Mouse (Mus musculus) myocyte (in vitro differentiated cells): ENCODE measurements around the gene Pabpc6. TPM values are rescaled to one million over a fixed set of nuclear protein-coding genes. Genes with fewer than 3 reads are reported as not detected.

ENCODE experiments used
- H3K27me3 ChIP-seq: one replicate; pipeline ENCODE4 v1.6.1; 2011; ENCODE audit not compliant: control insufficient read depth, insufficient read depth, insufficient read length
- H3K36me3 ChIP-seq: one replicate; pipeline ENCODE4 v1.6.1; 2011; ENCODE audit not compliant: control insufficient read depth, insufficient read depth
- H3K4me2 ChIP-seq: one replicate; pipeline ENCODE4 v1.6.1; 2011; ENCODE audit warnings: low read depth, control low read depth
- H3K4me3 ChIP-seq: one replicate; pipeline ENCODE4 v1.5.1; 2011; ENCODE audit warnings: mild to moderate bottlenecking, control low read depth, moderate library complexity
- H3K79me2 ChIP-seq: one replicate; pipeline ENCODE4 v1.6.1; 2011; ENCODE audit not compliant: control insufficient read depth, insufficient read depth
- H3ac ChIP-seq: one replicate; pipeline ENCODE4 v1.6.1; 2011; ENCODE audit not compliant: control insufficient read depth, insufficient read length
- E2F4 ChIP-seq: IDR thresholded peaks from one replicate; pipeline ENCODE4 v1.6.1; 2011; ENCODE audit warnings: mild to moderate bottlenecking, control low read depth, moderate library complexity; ENCODE audit not compliant: insufficient read depth
- MAX ChIP-seq: IDR thresholded peaks from one replicate; pipeline ENCODE4 v1.6.1; 2011; ENCODE audit warnings: low read depth, mild to moderate bottlenecking, control low read depth
- MYOD1 ChIP-seq, 3 experiments: IDR thresholded peaks; one replicate each; pipeline ENCODE4 v1.6.1; 2011; ENCODE audit warnings: control low read depth in 2 of 3, low read depth in 2 of 3, mild to moderate bottlenecking in 2 of 3, moderate library complexity in 1 of 3; ENCODE audit not compliant: insufficient read length in 2 of 3, control insufficient read depth in 1 of 3
- MYOG ChIP-seq, 3 experiments: IDR thresholded peaks; one replicate each; pipeline ENCODE4 v1.6.1; 2011; ENCODE audit warnings: control low read depth in 2 of 3, low read depth in 2 of 3, mild to moderate bottlenecking in 2 of 3; ENCODE audit not compliant: insufficient read length in 2 of 3, control insufficient read depth in 1 of 3, insufficient read depth in 1 of 3
- POLR2A ChIP-seq: IDR thresholded peaks from one replicate; pipeline ENCODE4 v1.6.1; 2011; ENCODE audit warnings: low read depth, mild to moderate bottlenecking, control low read depth, moderate library complexity; ENCODE audit not compliant: insufficient read length
- POLR2AphosphoS2 ChIP-seq: IDR thresholded peaks from one replicate; pipeline ENCODE4 v1.6.1; 2011; ENCODE audit warnings: low read depth, control low read depth; ENCODE audit not compliant: insufficient read length
- REST ChIP-seq: IDR thresholded peaks from one replicate; pipeline ENCODE4 v1.6.1; 2011; ENCODE audit warnings: mild to moderate bottlenecking, control low read depth, moderate library complexity; ENCODE audit not compliant: insufficient read depth, insufficient read length
- SRF ChIP-seq: IDR thresholded peaks from one replicate; pipeline ENCODE4 v1.6.1; 2011; ENCODE audit warnings: low read depth; ENCODE audit not compliant: control insufficient read depth, insufficient read length
- TCF12 ChIP-seq: IDR thresholded peaks from one replicate; pipeline ENCODE4 v1.6.1; 2011; ENCODE audit warnings: mild to moderate bottlenecking, control low read depth; ENCODE audit not compliant: poor library complexity, insufficient read depth, severe bottlenecking
- TCF3 ChIP-seq: IDR thresholded peaks from one replicate; pipeline ENCODE4 v1.6.1; 2011; ENCODE audit warnings: low read depth, control low read depth; ENCODE audit not compliant: insufficient read length
- USF1 ChIP-seq: IDR thresholded peaks from one replicate; pipeline ENCODE4 v1.6.1; 2011; ENCODE audit warnings: low read depth, mild to moderate bottlenecking, control low read depth, moderate library complexity
- polyA plus RNA-seq: library from polyadenylated mRNA; unstranded; fragments of >200 nt; fragmentation: generic; extraction: Trizol; gene quantifications from one replicate; pipeline ENCODE4 v1.2.1, GENCODE M21; 2012; ENCODE audit warnings: missing spikeins

Pabpc6 gene
- polyA plus RNA-seq, 1 experiment = not detected

- no peak overlapping the region for H3K4me3 ChIP-seq
- no peaks in the 10 kb centered on the region for H3K27me3 ChIP-seq
- no peak overlapping the region for H3ac ChIP-seq
- H3K79me2 ChIP-seq = no peaks in the 10 kb centered on the region
- no peak for TF ChIP-seq TCF3
- peak in 2 of 3 experiments; percentile 11 to 74 for TF ChIP-seq MYOD1 (IDR thresholded peaks at IDR 0.05; ENCODE audit: control insufficient read depth in 1 of 3, insufficient read length in 2 of 3, low read depth in 2 of 3)
- no peak for TF ChIP-seq MAX
- no peak for TF ChIP-seq POLR2AphosphoS2
- TF ChIP-seq USF1 = no peak
- peak in 1 of 3 experiments; percentile 3 for TF ChIP-seq MYOG (IDR thresholded peaks at IDR 0.05; ENCODE audit: control insufficient read depth in 1 of 3, insufficient read depth in 1 of 3, insufficient read length in 2 of 3, low read depth in 2 of 3)
- peak overlapping the region; percentile 26 for H3K4me2 ChIP-seq
- no peaks in the 10 kb centered on the region for H3K36me3 ChIP-seq
These were observed 36.8 kb downstream of the Pabpc6 start for GRCm38 (mm10) chr17:9632579-9633252.

- Histone ChIP-seq H3ac (no peak overlapping the region), H3K27me3 (no peaks in the 10 kb centered on the region)
- no peak for TF ChIP-seq POLR2A
- no peak for TF ChIP-seq MYOD1 (IDR thresholded peaks at IDR 0.05; ENCODE audit: control insufficient read depth in 1 of 3, insufficient read length in 2 of 3, low read depth in 2 of 3)
- TF ChIP-seq E2F4 = no peak
- no peak for TF ChIP-seq REST
- TF ChIP-seq TCF3 = no peak
- TF ChIP-seq SRF = no peak
- TF ChIP-seq MAX = no peak
- no peak for TF ChIP-seq MYOG (IDR thresholded peaks at IDR 0.05; ENCODE audit: control insufficient read depth in 1 of 3, insufficient read depth in 1 of 3, insufficient read length in 2 of 3, low read depth in 2 of 3)
- TF ChIP-seq TCF12 = no peak
These were observed 37.4 kb downstream of the Pabpc6 start for GRCm38 (mm10) chr17:9632140-9632539.

GRCm38 (mm10) chr17:9631081-9631480 lies 38.4 kb downstream of the Pabpc6 start:
- no peak for TF ChIP-seq TCF3
- Histone ChIP-seq H3K4me2 (no peak overlapping the region), H3K27me3 (no peaks in the 10 kb centered on the region)

More at GRCm38 (mm10) chr17:9632140-9632539, 37.4 kb downstream of the Pabpc6 start:
- no peak overlapping the region for H3K4me3 ChIP-seq
- H3K79me2 ChIP-seq = no peaks in the 10 kb centered on the region
- H3K36me3 ChIP-seq = no peaks in the 10 kb centered on the region
- no peak overlapping the region for H3K4me2 ChIP-seq

DNA sequence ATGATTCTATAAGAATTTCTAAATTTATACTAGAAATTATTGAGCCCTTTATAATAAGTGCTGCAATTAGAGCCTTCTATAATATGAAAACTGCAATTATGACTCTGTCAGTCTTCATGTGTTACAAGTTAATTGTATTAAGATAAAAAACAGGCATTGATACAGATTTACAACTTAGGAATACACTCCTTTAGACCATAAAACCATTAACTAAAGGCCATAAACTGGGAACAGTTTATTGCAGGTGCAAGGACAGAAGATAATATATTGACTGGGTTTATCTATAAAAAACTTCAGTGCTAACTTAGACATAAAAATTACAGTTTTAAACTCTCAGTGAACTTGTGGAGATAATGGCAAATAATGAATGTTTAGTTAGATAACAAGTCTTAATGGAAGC lies 42.5 kb downstream of the Pabpc6 start:
- H3K4me3 ChIP-seq = no peak overlapping the region
- no peaks in the 10 kb centered on the region for H3K27me3 ChIP-seq
- no peak overlapping the region for H3K4me2 ChIP-seq
- H3K79me2 ChIP-seq = no peaks in the 10 kb centered on the region
- TF ChIP-seq SRF (no peak), TCF3 (no peak), REST (no peak), MAX (no peak), POLR2AphosphoS2 (no peak), POLR2A (no peak)
- no peaks in the 10 kb centered on the region for H3K36me3 ChIP-seq
- H3ac ChIP-seq = no peak overlapping the region

More at GRCm38 (mm10) chr17:9631081-9631480, 38.4 kb downstream of the Pabpc6 start:
- no peaks in the 10 kb centered on the region for H3K36me3 ChIP-seq
- no peaks in the 10 kb centered on the region for H3K79me2 ChIP-seq
- H3ac ChIP-seq = no peak overlapping the region
- no peak overlapping the region for H3K4me3 ChIP-seq

Other genes starting within 250 kb of the Pabpc6 start
- not detected for gene Gm17728, start 247.7 kb downstream of the Pabpc6 start, polyA plus RNA-seq